Mouse (Mus musculus): ENCODE data around the gene Angptl6.
A peak's percentile ranks its signal among the peaks of the same experiment; 100 is the strongest.

The Angptl6 gene

DNA sequence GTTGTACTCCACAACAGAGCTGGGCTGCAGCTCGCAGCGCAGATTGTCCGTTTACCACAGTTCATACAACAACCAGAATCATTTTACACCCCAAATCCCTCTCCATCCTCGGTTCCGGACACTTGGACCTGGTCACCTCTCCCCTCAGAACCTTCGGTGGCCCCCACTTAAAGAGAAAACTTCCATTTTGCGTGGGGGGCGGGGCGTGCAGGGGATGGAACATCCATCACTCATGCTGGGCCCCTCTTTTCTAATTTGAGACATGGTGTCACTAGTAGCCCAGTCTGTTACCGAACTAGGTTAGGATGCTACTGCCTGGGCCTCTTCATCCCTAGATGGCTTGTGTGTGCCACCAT lies 839 bp downstream of the Angptl6 start:
- DNase-seq, result no peak

GRCm38 (mm10) chr9:20878041-20878709 lies 1.4 kb downstream of the Angptl6 start:
- DNase-seq, result peak; percentile 100

DNA sequence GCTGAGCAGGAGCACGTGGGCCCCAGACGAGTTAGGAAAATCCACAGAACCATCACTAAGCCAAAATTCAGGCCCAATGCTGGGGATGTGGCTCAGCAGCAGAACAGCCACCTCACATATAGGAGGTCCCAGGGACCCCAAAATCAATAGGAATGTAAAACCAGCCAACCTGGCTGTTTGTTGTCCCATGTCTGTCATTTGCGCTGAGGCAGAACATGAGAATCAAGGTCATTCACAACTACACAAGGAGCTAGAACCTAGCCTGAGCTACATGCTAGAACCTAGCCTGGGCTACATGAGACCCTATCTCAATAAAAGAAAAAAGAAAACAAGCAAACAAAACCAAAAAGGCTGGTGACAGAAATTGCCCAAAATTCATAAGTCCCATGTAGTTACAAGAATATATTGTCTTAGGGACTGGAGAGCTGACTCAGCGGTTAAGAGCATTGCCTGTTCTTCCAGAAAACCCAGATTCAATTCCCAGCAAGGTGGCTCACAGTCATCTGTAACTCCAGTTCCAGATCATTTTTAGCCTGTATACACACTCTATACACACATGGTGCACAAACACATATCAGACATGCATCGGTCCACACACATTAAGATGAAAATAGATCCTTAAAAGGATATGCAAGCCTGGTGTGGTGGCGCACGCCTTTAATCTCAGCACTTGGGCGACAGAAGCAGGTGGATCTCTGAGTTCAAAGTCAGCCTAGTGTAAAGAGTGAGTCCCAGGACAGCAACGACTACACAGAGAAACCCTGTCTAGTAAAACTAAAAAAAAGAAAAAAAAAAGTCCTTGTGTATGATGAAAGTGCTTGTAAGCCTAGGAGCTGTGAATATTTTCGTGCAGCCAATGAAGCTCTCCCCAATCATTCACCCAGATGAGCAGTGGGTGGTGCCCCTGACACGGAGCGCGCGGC lies 2.1 kb downstream of the Angptl6 start:
- DNase-seq, result no peak

GRCm38 (mm10) chr9:20876318-20877117 lies 3.0 kb downstream of the Angptl6 start:
- no peak for DNase-seq

DNA sequence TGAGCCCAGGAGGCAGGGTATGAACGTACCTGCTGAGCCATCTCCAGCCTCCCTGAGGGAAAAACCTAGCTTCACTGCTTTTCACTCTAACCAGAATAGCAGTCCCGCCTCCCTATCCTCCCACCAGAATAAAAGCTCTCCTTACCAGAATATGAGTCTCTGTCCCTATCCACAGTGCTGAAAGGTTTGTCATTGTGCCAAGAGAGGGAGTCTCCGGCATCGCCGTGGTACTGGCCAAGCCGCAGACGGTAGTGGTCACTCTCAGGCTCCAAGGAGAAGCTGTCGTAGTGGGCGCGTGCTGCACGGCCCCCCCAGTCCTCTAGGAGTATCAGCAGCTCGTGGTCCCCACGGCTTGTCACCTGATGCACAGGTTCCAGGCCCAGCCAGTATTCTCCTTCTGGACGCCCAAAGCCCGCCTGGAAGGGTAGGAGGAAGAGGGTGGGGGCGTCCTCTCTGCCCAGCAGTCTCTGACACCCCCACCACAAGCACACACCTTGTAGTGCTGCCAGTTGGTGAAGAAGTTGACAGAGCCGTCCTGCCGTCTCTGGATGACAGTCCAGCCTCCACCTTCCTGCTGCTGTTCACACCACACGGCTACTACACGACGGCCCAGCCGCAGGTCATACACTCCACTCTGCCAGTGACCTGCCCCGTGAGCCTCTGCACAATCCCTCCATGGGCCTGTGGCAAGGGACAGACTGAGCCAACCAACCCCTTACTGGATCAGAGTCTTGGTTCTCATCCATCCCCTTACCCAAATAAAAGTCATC lies 4.3 kb downstream of the Angptl6 start:
- DNase-seq, result no peak

- DNase-seq, result no peak
Observed at GRCm38 (mm10) chr9:20873521-20873920, 6.0 kb downstream of the Angptl6 start.

DNA sequence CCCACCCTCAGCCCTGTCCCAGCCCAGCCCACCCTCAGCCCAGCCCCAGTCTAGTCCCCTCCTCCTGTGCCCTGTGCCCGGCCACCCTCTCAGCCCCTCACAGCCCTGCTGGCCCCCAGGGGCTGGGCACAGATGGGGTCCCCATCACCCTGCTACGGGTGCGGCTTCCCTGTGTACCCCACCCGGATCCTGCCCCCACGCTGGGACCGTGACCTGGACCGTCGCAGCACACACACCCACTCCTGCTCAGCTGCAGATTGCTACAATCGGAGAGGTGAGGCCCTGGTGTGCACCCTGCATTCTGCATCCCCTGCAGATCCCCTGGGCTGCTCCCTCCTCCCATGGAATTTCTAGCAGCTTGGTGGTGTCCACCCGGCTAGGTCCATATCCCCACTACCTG lies 6.5 kb downstream of the Angptl6 start:
- no peak for DNase-seq

GRCm38 (mm10) chr9:20870211-20871173 lies 9.0 kb downstream of the Angptl6 start:
- DNase-seq, result no peak

- DNase-seq, result no peak
Observed at GRCm38 (mm10) chr9:20869246-20869645, 10.3 kb downstream of the Angptl6 start.

DNA sequence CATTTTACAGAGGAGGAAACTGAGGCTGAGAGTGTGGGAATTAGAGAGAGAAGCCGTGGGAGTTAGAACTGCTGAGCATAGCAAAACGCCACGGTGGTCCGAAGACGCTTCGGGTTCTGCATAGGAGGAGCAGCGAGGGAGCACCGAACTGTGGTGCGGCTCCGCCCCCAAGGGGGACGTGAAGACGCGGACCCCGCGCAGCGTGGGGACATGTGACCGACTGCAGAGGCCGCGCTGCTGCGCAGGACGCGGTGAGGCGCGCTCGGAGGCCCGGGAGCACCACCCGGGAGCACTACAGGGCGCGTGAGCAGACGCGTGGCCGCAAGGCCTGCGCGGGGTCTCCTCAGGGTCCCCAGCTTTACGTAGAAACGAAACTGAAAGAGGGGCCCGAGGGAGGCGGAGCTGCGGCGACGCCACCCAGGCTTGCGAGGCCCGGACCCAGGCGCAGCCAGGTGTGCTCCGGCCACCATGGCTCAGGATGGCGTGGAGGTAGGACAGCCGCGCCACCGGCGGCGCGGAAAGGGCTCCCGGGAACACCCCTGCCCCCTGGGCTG lies 11.0 kb downstream of the Angptl6 start, which contains the start of gene A230050P20Rik:
TSS of gene A230050P20Rik (plus strand) at position 195 of the 554 bp plus-strand sequence.
- DNase-seq, result no peak

DNA sequence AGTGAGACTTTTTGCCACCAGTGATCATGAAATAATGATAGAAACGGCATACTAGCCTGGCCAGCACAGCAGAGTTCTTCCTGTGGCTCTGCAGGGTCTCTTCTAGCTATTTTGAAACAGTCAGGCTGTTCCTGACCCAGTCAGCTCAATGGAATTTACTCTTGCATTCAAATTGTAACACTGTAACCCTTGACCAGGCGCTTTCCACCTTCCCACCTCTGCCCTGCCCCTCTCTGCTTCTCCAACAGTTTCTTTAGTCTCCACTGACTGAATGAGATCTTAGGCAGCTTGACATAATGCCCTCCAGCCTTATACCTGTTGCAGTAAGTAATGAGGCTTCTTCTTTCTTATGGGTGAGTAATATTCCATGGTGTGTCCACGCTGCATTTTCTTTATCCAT lies 12.6 kb downstream of the Angptl6 start:
- no peak for DNase-seq

GRCm38 (mm10) chr9:20862225-20862624 lies 17.3 kb downstream of the Angptl6 start:
- DNase-seq, result no peak

GRCm38 (mm10) chr9:20861821-20862220 lies 17.7 kb downstream of the Angptl6 start:
- no peak for DNase-seq

- no peak for DNase-seq
Observed at GRCm38 (mm10) chr9:20859926-20860325, 19.6 kb downstream of the Angptl6 start.

DNA sequence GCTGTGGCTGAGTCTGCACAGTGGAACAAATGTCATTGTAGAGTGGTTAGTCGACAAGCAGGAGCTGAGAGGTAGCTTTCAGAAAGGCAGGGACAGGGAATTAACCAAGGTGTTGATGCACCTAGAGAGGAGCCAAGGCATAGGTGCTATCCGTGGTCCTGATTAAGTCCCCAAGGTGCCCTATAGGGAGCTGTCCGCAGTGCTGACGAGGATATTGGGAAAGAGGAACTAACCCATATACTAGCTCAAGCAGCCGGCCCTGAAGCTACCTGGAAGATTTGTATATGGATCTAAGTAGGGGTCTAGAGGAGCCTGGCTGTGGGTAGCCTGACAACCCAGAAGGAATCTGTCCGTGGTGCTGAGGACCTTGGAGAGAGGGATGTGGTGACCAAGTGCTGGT lies 22.4 kb downstream of the Angptl6 start:
- peak; percentile 28 to 59 for DNase-seq

GRCm38 (mm10) chr9:20850179-20850578 lies 29.3 kb downstream of the Angptl6 start:
- no peak for DNase-seq

DNA sequence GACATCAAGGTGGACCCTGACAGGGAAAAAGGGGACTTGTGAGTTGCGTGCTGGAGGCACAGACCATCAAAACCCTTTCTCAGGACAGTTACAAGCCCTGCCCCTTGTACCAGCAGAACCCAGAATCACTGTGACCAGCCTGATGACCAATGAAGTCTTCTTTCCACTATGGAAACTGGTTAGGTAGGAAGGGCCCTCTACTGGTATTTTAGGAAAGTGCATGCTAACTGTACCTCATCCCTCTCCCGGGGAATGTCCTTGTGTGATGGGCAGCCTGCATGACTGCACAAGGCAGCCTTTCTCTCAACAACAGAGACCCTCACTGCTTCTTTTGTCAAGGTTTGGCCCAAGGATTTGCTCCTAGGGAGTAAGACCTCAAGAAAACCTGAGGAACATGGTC lies 36.9 kb downstream of the Angptl6 start:
- DNase-seq, result peak in 1 of 2 experiments; percentile 8

DNA sequence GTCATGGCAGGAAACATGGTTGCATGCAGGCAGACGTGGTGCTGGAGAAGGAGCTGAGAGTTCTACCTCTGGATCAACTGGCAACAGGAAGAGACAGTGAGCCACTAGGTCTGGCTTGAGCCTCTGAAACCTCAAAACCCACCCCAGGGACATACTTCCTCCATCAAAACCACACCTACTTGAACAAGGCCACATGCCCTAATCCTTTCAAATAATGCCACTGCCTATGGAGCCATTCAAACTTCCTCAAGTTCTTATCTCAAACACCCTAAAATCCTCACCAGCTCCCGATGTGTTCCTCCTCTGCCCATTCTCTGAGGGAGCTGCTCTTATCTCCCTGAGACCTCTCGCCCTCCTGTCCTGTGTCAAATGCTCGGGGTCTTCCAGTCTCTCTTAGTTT lies 37.3 kb downstream of the Angptl6 start:
- no peak for DNase-seq

DNA sequence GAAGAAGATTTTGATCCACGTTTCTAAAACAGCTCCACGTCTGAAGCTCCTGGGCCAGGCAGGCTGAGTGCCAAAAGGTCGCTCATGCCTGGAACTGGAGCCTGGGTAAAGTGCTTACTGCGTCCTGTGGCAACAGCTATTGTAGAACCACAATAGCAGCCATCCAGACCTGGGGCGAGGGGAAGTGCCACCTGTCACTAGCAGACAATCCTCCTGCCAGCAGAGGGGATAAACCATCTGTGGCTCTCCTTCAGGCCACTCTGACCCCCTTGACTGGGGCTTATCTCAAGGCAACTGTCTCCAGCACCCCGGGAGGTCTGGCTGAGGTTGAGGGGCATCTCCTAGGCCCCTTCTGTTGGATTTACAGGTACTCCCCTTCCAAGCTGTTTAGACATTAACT lies 40.6 kb downstream of the Angptl6 start:
- peak in 1 of 2 experiments; percentile 5 for DNase-seq

GRCm38 (mm10) chr9:20837184-20837947 lies 42.2 kb downstream of the Angptl6 start:
- no peak for DNase-seq

Measured in kidney, adult 8-10 months (tissue).